Mouse (Mus musculus): ENCODE data around the gene Iltifb. TPM values are rescaled to one million over a fixed set of nuclear protein-coding genes. Genes with fewer than 3 reads are reported as not detected.
"Not testable (repeated sequence)": the region's sequence is repeated elsewhere in the genome, so short reads cannot be mapped to it uniquely, and the experiment has no call there.

Gene Iltifb
- polyA plus RNA-seq (2017; shearing (Covaris generic)) = not detected

DNA sequence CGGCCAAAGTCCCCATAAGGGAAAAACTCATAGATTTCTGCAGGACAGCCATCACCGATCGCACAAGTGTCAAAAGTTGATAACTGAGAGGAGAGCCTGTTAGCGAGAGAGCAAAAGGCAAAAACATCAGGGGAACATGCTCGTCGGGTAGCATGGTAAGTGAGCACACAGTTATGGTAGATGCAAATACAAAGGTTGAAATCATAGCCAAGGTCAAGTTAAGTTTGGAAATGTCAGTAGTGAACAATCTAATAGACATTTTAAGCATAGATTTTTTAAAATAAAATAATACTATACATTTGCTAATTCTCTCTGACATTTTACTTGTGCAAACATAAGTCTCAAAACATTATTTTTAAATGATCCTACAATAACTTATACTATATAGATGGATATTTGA is at the start of gene Iltifb:
TSS of gene Iltifb (minus strand) at position 101 of the 400 bp plus-strand sequence.
- ATAC-seq = no peak

DNA sequence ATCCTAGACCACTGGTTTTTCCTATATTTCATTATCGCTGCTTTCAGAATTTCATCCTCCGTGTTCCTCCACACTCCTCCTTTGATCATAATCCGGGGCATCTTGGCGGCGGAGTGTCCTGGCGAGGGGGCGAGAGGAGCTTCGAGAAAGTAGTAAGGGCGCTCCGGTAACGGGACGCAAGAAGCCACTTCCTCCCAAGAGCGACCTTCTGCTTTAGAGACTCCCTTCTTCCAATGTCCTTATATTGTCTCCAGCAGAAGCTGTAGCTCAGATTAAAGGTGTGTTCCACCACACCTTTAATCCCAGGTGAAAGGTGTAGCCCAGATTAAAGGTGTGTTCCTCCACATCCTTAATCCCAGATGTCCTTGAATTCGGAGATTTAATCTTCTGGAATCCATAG is 48.3 kb upstream of the Iltifb start, which contains the start of gene Gm9046:
TSS of gene Gm9046 (minus strand) at position 101 of the 400 bp plus-strand sequence.
- not testable (repeated sequence) for ATAC-seq

DNA sequence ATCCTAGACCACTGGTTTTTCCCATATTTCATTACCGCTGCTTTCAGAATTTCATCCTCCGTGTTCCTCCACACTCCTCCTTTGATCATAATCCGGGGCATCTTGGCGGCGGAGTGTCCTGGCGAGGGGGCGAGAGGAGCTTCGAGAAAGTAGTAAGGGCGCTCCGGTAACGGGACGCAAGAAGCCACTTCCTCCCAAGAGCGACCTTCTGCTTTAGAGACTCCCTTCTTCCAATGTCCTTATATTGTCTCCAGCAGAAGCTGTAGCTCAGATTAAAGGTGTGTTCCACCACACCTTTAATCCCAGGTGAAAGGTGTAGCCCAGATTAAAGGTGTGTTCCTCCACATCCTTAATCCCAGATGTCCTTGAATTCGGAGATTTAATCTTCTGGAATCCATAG is 42.9 kb upstream of the Iltifb start, which contains the start of gene Gm9045:
TSS of gene Gm9045 (minus strand) at position 101 of the 400 bp plus-strand sequence.
- ATAC-seq = not testable (repeated sequence)

DNA sequence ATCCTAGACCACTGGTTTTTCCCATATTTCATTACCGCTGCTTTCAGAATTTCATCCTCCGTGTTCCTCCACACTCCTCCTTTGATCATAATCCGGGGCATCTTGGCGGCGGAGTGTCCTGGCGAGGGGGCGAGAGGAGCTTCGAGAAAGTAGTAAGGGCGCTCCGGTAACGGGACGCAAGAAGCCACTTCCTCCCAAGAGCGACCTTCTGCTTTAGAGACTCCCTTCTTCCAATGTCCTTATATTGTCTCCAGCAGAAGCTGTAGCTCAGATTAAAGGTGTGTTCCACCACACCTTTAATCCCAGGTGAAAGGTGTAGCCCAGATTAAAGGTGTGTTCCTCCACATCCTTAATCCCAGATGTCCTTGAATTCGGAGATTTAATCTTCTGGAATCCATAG is 37.5 kb upstream of the Iltifb start, which contains the start of gene Gm9044:
TSS of gene Gm9044 (minus strand) at position 101 of the 400 bp plus-strand sequence.
- ATAC-seq = not testable (repeated sequence)

DNA sequence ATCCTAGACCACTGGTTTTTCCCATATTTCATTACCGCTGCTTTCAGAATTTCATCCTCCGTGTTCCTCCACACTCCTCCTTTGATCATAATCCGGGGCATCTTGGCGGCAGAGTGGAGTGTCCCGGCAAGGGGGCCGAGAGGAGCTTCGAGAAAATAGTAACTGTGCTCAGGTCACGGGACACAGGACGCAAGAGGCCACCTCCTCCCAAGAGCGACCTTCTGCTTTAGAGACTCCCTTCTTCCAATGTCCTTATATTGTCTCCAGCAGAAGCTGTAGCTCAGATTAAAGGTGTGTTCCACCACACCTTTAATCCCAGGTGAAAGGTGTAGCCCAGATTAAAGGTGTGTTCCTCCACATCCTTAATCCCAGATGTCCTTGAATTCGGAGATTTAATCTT is 32.0 kb upstream of the Iltifb start, which contains the start of gene Gm9040:
TSS of gene Gm9040 (minus strand) at position 101 of the 400 bp plus-strand sequence.
- not testable (repeated sequence) for ATAC-seq

DNA sequence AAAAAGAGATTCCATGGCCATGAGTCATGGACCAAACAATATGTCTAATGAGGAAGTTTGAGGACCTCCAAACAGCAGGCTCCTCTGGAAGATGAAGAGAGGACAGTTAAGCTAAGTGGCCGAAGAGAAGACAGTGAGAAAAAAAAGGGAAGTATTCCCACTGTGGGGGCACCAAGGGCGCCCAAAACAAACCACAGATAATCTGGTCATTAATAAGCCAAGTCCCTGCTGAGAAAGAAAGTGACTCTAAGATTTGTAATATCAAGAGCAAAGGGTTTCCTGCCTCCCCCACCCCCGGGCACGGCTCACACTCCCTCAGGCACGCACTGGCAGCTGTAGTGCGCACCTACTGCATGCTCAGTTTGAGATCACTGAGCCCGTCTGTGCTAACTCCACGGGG is 24.2 kb upstream of the Iltifb start:
- no peak for ATAC-seq

DNA sequence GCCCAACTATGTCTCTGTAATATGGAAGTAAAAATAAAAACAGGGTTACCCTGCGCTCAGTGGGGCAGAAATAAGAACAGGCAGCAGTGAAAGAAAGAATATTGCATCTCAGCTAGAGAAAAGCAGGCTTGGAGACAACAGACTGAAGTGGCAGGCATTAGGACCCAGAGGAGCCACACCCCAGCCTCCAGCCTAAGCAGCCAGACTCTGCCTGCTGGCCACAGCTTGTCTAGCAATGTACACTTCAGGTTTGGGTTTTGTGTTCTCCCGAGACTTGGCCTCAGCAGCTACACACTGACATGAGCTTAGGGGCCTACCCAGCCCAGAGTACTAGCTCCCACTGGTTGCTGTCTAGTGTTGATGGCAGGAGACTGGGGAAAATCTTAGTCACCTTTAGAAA is 7.3 kb upstream of the Iltifb start:
- ATAC-seq = not testable (repeated sequence)

DNA sequence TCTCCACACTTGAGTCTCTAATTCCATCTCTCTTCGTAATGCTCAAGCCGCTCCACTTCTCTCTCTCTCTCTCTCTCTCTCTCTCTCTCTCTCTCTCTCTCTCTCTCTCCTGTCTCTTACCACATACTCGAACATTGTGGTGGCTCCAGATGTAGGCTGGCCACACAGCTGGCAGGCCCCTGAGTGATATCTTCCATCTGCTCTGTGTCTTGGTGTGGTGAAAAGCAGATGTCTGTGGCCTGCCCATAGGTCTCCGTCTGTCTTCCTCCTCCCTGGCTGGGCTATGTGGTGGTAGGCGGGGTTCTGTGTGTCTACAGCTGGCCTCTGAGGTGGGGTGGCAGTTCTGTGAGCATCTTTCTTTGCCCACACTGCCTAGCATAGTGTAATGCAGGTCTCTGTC is 11.8 kb downstream of the Iltifb start:
- not testable (repeated sequence) for ATAC-seq

DNA sequence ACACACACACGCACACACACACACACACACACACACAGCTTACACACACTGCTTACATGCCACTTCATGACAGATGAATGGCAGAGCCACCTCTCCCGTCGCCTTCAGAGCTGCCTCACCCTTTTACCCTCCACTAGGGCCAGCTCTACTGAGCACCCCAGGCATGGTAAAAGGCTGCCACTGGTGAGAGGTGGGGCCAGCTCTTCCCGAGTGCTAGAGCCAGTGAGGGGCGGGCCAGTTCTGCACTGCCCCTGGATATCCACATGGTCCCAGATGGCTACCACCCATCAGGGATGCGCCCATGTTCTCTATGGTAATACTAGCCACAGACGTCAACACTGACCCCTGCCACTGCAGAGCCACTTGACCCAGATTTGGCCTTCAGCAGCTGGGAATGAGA is 12.3 kb downstream of the Iltifb start:
- ATAC-seq = not testable (repeated sequence)

DNA sequence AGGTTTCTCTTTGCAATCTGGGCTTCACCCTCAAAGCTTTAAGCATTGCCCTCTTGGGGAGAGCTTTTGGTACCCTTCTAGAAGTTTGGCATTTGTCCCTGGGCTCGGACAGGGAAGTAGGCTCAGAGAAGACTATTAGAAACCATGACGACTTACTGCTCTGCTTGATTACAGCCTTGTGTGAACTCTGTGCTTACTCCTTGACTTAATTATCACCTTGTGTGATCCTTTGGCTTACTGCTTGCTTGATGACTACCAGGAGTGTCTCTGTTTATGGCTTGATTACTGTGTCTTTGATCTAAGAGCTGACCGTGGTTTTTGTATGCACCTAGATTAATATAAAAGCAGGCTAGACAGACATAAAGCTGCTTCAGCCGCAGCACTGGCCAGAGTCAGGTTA is 16.8 kb downstream of the Iltifb start:
- ATAC-seq = not testable (repeated sequence)

DNA sequence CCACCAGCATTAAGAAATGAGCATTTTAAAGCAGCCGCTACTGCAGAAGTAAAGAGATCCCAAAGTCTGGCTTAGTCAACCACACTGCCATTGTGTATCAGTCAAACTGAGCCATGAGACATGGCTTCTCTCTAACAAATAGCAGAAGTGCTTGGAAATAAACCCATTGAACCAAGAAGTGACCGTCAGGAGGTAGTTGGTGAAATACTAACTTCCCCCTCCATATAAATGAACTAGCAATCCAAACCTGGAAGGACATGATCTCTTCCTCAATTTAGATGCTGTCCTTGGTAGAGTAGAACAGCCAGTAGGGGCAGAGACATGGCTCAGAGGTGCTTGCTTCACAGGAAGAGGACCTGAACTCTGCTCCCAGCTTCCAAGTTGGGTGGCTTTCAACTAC is 23.4 kb downstream of the Iltifb start:
- not testable (repeated sequence) for ATAC-seq

DNA sequence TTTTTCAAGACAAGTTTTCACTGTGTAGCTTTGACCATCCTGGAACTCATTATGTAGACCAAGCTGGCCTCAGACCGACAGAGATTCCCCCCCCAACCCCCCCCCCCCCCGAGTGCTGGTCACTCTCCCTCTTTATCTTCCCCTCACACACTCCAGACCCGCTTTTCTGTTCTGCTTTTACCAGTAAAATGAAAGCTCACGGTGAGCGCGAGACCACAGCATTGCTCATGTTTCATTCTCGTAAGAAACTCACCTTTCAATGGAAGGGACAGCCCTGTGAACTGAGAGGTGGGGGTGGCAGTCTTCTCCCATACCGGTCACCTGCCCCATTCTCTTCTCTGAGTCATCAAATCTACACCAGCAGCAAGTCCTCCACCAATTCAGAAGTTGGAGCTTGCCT is 26.0 kb downstream of the Iltifb start:
- not testable (repeated sequence) for ATAC-seq

DNA sequence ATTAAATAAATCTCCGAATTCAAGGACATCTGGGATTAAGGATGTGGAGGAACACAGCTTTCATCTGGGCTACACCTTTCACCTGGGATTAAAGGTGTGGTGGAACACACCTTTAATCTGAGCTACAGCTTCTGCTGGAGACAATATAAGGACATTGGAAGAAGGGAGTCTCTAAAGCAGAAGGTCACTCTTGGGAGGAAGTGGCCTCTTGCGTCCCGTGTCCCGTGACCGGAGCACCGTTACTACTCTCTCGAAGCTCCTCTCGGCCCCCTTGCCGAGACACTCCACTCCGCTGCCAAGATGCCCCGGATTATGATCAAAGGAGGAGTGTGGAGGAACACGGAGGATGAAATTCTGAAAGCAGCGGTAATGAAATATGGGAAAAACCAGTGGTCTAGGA is 36.5 kb downstream of the Iltifb start, which contains the start of gene Gm32802:
TSS of gene Gm32802 (plus strand) at position 301 of the 400 bp plus-strand sequence.
- not testable (repeated sequence) for ATAC-seq

DNA sequence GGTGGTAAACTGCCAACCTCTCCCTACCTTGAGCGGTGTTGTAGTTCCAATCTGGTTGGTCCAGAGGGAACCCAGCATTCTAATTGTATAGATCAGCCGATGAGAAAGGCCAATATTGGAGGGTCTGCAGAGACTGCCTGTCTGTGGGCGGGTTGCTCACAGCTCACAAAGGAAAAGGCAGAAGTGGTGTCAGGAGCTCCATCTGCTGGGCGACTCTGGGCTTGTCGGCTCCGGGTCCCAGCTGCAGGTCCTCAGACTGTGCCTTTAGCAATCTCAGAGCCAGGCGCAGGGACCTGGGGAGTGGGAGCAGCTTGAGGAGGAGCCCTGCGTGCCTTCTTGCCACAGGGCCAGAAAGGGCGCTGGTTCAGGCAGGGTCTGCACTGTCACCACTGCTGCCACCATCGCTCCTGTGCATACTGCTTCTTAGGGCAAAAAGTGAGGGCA is 44.0 kb downstream of the Iltifb start:
- no peak for ATAC-seq

DNA sequence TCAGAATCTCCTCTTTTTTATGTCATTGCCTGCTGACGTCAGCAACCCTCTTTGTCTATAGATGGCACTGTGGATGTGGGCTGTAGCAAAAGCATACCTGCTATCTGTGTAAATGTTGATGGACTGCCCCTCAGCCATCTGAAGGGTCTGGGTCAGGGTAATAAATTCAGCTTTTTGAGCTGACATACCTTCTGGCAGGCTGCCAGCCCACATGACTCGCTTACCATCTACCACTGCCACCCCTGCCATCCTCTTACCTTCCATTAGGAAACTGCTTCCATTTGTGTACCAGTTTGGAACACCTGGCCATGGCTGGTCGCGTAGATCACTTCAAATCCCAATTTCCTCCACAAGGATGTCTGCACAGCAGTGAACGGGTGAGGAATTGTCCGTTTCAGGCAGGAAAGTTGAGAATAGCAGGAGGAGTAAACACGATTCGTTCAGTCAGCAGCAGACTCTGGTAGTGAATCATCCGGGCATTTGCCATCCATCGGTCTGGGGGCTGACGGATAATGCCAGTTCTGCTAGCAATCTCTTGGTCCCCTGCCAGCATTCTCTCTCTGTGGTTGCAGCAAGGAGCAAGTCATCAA is 45.7 kb downstream of the Iltifb start:
- ATAC-seq = not testable (repeated sequence)

DNA sequence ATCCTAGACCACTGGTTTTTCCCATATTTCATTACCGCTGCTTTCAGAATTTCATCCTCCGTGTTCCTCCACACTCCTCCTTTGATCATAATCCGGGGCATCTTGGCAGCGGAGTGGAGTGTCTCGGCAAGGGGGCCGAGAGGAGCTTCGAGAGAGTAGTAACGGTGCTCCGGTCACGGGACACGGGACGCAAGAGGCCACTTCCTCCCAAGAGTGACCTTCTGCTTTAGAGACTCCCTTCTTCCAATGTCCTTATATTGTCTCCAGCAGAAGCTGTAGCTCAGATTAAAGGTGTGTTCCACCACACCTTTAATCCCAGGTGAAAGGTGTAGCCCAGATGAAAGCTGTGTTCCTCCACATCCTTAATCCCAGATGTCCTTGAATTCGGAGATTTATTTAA is 54.2 kb downstream of the Iltifb start, which contains the start of gene Gm32717:
TSS of gene Gm32717 (minus strand) at position 101 of the 400 bp plus-strand sequence.
- not testable (repeated sequence) for ATAC-seq

Other genes starting within 250 kb of the Iltifb start
- gene Mdm1, start 153.2 kb downstream of the Iltifb start, polyA plus RNA-seq (2017; shearing (Covaris generic)) = 10 to 100 TPM in 1 of 3 experiments, 1 to 10 TPM in 2; 4.5 to 10.9 (median 4.7) TPM
- gene Il22, start 90.1 kb downstream of the Iltifb start, polyA plus RNA-seq (2017; shearing (Covaris generic)) = 1 to 10 TPM in 1 of 3 experiments, not detected in 2; 6.9 TPM
- gene Gm32717, start 54.3 kb downstream of the Iltifb start, polyA plus RNA-seq (2017; shearing (Covaris generic)) = not detected
- not detected for gene Gm32802, start 36.4 kb downstream of the Iltifb start, polyA plus RNA-seq (2017; shearing (Covaris generic))
- gene Gm9040, start 31.9 kb upstream of the Iltifb start, polyA plus RNA-seq (2017; shearing (Covaris generic)) = not detected
- not detected for gene Gm9044, start 37.4 kb upstream of the Iltifb start, polyA plus RNA-seq (2017; shearing (Covaris generic))
- not detected for gene Gm9045, start 42.8 kb upstream of the Iltifb start, polyA plus RNA-seq (2017; shearing (Covaris generic))
- not detected for gene Gm9046, start 48.2 kb upstream of the Iltifb start, polyA plus RNA-seq (2017; shearing (Covaris generic))
- gene Gm9048, start 53.6 kb upstream of the Iltifb start, polyA plus RNA-seq (2017; shearing (Covaris generic)) = under 1 TPM in 1 of 3 experiments, not detected in 2; 0.28 TPM
- gene Gm9049, start 59.1 kb upstream of the Iltifb start, polyA plus RNA-seq (2017; shearing (Covaris generic)) = not detected
- gene Ifng, start 146.0 kb upstream of the Iltifb start, polyA plus RNA-seq (2017; shearing (Covaris generic)) = 10 to 100 TPM; 12.8 to 71.7 (median 14.6) TPM

All from inflammation-experienced regulatory T-cells, adult 6 months (primary cell).